Mouse (Mus musculus) 416B (cell line): ENCODE measurements around the gene Ptov1.

Experiments
- DNase-seq: peaks from one replicate; pipeline ENCODE4 v3.0.0; 2011; ENCODE audit warnings: low read depth

Ptov1 gene

DNA sequence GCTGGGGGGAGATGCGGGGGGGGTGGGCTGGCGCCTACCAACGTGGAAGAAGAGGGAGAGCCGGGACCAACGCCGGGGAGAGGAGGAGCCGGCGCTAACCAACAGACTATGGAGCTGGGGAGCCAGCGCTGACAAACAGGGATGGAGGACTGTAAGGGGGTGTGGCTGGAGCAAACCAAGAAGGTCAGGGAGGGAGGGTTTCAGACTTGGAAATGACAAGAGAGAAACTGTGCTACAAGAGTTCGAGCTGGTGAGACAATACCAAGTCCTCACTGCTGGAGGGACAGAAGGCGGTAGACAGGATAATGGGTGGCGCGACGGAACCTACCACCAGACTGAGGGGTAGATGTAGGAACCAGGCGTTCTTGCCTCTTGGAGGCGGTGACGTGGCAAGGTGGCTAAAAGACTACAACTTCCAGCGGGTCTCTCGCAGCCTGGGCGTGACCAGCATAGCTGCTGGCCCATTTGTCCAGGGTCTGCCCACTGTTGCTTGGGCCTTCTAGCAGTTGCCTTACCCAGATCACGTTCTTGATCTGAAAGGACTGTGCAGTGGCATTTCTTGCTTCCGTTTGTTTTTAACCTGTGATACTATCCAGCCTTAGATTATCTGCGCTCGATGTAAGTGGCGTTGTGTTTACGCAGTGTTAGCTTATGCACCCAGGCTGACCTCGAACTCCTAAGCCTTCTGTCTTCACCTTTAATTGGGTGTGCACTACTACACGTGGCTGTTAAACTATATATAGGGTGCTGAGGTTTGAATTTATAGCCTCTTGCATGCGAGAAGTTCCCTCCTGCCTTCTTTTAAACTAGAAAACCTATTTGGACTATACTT is at the start of gene Ptov1:
Gene Ptov1, minus strand, starts transcription at position 92 of the 832 bp plus-strand sequence.
- peak; percentile 99 for DNase-seq

DNA sequence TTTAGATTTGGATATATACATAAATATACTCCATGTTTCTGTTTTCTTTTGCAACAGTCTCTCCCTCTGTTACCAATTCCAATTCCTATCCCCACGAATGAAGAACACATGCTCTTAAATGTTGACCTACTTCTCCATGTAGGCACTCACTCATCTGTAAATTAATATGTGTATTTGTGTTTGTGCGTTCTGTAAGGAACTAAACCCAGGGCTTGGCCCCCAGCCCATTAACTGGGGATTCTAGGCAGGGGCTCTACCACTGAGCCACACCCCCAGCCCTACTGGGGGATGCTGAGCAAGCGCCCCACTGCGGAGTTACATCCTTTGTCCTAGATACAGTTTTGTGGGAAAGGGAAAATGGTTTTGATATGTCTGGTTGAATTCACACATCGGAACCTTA is 49.5 kb upstream of the Ptov1 start:
- DNase-seq = no peak

DNA sequence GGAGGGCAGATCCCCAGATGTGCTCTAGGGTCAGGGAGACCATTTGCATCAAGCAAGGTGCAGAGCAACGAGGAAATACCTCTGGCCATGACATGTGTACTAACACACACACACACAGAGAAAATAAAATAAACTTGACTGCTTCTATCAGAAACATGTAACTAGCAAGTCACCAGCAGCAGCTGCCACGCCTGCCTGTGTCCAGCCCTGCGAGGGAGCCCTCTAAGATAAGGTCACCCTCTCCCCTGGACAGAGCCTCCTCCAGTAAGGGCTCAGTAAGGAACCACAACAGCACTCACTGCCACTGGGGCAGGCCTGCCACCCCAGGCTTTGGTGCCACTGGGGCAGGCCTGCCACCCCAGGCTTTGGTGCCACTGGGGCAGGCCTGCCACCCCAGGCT is 48.6 kb upstream of the Ptov1 start:
- DNase-seq = no peak

DNA sequence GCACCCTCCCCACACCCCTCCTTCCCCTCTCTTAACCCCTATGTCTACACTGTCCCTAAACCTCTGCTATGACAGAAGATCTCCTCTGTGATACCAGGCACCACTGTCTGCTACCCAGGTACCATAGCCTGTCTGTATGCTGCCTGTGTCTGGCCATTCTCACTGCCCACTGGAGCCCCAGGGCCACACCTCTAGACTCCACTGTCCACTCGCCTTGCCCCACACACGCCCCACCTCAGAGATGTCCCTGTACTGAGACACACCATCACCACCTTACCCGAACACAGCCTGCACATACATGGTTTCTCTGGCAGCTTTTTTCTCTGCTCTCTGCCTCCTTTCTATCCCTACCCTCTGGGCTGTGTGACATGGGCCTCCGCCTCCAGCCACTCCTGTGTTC is 47.3 kb upstream of the Ptov1 start:
- no peak for DNase-seq

DNA sequence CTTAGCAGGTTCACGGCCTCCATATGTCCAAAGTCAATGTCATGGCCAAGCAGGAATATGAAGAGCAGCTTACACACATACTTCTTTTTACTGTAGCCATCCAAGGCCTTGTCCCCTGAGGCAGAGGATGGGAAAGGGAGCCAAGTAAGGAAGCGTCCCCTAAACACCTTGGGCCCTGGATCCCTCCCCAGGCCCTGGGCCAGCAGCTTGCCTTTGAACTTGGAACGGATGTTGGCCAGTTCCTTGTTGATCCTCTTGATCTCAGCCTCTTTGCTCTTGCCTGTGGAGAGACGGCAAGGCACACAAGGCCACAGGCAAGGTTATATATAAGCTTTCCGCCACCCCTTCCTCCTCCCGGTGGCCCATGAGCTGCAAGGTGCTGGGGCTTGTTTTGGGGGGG is 46.6 kb upstream of the Ptov1 start:
- DNase-seq = no peak

DNA sequence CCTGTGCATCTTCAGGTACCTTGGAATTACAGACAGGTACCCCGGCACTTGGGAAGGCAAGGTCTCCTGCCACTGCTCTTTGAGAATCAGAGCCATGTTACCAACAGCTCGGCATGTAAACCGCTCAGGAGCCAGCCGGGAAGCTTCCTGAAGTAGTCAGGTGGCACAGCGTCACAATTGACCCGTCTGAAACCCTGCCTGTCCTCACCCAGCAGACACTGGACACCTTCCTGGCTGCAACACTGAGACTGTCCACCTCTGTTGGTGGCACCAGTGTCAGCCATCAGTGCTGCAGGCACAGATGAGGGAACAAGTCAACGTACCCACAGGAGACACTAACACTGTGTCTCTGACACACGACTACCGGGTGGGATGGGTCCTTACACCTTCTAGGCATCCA is 45.7 kb upstream of the Ptov1 start:
- no peak for DNase-seq

DNA sequence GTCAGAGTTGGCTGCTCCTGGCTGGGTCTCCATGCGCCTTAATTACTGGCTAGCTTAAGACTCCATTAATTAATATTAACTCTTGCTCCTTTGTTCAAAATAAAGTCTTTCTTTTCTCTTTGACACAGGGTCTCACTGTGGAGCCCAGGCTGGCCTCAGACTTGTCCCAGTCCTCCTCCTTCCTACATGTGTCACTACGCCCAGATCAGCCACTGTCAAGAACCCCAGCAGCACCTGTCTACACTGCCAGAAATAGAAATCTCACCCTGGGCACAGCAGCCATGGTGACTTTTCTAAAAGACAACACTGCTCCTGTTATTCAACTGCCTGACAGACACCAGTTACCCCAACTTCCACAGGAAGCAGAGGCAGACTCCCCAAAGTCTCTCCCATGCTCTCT is 44.8 kb upstream of the Ptov1 start:
- no peak for DNase-seq

DNA sequence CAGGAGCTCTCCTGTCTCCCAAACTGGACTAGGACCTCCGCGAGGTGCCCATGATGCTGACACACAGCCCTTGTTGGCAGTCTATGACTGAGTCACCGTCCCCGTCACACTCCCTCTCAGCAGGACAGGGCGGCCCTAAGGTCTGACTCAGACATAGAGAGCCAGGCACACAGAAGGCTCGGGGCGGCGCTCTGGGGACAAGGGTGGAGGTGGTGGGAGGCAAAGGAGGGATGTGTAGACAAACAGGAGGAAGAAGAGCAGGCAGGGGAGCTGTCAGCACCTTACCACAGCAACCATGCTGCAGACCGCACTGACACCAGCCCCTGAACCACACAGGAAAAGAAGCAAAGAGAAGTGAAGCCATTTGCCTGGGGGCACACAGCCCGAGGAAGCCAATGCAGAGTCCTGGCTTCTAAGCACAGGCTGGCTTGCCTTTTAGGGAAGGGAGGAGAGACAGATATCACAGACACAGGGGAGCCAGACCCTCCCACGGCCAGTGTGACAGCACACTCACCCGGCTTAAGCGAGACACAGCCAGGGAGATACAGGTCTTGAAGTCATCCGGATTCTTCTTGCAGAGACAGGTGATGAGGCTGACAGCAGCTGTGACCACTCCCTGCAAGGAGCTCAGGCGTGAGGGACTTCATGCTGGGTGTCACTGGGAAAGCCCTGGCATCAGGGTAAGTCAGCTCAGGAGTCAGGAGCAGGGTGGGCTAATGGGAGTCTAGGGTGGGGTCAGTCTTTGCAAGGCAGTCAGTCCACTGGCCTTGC is 39.3 kb upstream of the Ptov1 start:
- peak; percentile 75 for DNase-seq

DNA sequence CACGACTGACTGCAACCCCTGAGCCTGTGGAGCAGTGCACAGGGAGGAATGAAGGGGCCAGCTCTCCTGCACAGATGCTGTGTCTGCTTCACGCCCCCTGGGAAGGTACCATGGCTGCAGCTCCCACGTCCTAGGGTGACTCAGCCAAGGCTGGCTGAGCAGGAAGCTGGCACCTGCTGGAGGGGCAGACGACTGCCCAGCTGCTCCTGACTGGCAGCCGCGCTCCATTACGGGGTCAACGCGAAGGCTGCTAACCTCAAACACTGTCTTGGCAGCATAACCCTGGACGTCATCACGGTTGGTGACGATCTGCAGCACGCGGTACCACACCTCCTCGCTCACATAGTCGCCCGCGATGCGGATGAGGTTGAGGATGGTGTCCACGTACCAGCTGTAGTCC is 35.8 kb upstream of the Ptov1 start:
- DNase-seq = no peak

DNA sequence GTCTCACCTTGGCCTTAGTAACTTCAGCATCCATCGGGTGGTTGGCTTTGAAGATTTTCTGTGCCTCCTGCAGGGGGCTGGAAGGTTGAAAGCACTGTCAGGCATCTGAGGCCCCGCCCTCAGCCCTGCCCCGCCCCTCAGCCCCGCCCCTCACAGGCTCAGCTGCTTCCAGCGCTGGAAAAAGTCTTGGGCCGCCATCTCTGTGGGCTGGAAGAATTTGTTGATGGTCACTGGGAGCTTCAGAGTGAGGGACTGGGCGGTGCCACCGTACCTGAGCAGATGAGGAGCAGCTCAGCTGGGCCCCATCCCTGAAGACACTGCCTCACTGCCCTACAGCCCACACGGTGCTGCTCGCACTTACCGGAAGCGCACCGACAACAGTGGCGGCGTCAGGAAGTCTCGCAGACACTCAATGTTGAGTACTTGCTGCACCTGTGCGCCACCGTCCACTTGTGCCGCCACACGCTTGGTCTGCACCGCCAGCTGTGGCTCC is 31.7 kb upstream of the Ptov1 start:
- DNase-seq = peak; percentile 31

DNA sequence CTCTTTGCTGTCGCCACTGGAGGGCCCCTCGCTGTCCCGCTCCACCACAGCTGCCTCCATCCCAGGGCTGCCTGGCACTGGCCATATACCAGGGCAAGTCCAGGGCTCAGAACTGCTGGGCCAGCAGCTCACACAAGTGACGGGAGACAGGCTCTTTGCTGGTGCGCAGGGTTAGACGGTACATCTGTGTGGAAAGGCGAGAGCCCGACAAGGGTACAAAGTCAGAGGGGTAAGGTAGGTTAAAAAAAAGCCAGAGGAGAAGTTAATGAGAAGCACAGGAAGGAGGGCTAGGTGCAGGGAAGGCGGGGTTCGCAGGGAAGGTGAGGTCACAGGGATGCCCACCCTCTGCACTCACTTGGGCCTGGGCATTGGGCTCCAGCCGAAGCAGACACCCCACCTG is 31.0 kb upstream of the Ptov1 start:
- DNase-seq = no peak

DNA sequence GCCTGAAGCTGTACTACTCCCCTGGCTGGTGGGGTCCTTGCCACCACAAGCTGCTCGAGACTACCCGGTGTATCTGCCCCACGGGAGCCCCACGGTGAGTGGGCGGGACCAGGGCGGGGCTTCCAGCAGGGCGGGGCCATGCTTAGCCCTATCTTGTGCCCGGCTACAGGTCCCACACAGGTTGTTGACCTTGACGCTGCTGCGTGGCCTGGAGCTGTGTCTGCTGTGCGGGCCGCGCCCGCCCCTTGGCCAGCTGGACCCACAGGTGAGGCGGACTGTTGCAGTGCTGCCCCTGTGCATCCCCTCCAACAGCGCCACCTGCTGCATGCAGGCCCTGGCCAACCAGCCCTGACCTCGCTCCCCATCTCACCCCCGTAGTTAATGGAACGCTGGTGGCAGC is 29.0 kb upstream of the Ptov1 start:
- DNase-seq = no peak

DNA sequence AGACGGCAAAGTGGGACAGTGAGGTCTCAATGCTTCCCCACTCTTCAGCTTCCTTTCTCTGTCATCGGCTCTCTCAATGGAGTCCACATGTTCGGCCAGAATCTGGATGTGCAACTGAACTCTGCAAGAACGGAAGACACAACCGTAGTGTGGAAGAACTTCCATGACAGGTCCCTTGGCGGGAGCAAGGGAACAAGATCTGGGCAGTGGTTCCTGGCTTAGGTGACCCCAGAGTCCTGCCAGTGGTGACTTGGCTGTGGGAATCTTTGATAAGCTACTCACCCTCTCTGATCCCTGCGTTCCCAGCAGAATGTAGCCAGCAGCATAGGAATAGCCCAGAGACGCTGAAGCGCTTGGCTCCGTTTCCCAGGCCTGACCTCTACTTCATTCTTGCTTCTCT is 26.9 kb upstream of the Ptov1 start:
- DNase-seq = no peak

DNA sequence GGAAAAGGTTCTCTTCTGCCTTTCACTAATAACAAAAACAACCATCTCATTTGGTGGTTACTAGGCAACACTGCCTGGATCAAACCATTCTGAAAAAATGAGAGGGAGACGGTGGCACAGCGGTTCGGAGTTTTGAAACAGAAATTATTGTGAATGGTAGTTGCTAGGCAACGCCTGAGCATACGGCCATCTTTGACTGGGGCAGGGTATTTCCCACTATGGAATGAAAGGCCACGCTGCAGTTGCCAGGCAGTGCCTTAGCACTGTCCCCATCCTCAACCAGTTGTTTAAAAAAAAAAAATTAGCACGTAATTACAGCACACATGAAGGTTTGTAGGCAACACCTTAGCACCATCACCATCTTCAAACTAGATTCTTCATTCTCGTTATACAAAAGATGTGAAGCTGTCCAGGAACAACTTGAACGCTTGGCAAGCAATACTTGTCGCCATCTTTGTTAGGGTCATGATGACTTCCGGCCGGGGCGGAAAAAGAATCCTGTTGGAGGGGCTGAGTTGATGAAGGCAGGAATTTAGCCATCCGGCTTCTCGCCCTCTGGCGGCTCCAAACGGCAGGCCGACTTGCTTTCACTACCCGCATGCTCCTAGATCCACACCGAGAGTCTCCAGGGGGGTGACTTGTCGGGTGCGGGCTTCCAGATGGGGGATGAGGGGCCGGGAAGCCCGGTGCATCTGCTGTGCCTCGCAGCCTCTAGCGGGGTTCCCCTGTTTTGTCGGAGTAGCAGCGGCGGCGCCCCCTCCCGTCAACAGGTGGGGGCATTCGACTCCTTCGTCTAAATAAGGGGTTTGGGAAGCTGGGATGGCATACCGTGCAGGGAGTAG is 26.2 kb upstream of the Ptov1 start, which contains the start of gene Fuz:
Gene Fuz, plus strand, starts transcription at position 487 of the 842 bp plus-strand sequence.
- peak; percentile 98 for DNase-seq

DNA sequence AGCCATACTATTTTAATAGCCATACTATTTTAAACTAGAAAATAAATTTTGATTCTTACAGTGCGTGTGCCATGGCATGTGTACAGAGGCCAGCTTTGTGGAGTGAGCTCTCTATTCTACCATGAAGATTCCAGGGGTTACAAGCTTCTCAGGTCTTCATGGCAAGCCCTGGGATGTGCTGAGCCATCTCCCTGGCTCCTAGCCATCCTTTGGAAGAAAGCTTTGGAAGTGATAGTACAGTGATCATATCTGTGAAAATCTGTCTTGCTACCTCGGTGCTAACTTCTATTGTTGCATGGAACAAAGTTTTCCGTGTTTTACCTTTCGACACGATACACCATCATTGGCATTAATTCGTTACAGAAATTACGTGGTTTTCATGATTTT is 25.6 kb upstream of the Ptov1 start:
- DNase-seq = no peak

DNA sequence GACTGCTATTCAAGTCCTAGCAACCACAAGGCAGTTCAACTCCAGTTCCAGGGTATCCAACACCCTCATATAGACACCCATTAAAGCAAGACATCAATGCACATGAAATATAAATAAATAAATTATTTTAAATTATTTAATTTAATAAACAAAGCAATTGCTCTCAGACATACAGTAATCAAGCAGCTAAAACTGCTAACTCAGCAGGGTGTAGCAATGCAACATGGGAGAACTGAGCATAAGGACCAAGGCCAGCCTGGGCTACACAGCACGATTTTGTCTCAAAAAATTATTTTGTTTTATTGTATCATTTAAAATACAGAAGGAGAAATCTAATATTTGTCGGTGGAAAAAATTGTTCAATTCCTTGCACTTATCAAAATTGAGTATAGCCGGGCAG is 24.6 kb upstream of the Ptov1 start:
- no peak for DNase-seq

DNA sequence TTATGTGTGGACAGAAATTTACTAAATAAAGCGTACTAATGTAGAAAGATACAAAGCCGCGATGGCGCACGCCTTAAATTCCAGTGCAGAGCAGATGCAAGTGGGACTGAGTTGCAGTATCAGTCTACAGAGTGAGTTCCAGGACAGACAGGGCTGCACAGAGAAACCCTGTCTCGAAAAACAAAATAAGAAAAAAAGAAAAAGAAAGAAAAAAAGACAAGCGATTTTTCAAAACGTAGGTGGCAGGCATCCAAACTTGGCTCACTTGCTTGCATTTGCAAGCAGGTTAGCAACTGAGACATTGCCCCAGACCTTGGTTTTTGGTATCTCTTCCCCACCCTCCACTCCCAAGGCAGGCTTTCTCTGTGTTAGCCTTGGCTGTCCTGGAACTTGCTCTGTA is 23.6 kb upstream of the Ptov1 start:
- no peak for DNase-seq

DNA sequence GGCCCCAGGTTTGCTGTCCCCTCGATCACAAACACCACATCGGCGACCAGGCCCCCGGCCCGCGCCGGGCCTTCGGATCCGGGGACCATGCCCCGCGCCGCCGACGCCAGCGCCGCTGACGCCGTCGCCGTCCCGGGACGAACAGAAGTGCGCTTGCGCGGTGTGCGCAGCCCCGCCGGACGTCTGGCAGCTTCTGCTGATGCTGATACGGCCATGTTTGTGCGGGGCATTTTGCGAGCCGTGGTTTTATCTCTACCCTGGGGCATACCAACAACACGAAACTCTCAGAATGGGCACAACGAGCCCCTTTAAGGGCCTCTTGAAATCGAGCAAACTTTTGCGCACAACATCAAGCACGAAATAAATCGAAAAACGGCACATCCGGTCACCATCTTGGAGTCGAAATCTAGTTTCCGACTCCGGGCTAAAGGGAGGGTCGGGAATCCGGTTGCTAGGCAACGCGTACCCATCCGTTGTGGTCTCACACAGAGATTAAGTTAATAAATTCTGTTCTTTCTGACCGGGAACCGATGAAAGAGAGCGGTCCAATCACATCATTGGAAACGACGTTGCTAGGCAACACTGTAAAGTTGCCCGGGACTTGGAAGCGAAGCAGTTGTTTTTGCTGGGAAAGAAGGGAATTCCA is 22.8 kb upstream of the Ptov1 start, which contains the start of gene Med25:
Gene Med25, minus strand, starts transcription at position 437 of the 646 bp plus-strand sequence.
- peak; percentile 94 for DNase-seq

DNA sequence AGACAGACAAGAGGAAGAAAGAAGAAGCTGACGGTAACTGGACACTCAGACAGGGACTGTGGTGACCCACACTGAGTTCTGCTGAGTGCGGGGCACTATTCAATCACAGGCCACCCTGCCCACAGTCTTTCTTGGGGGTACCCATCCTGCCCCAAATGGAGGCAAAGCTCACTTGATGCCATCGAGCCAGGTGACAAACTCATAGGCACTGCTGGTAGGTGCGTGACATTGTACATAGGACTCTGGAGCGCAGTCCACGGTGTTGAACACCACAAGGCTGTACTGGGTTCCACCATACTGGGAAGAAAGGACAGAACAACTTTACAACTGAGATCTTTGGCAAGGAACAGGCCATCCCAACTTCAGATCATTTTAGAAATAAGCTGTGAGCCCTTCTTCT is 22.0 kb upstream of the Ptov1 start:
- DNase-seq = peak; percentile 28

DNA sequence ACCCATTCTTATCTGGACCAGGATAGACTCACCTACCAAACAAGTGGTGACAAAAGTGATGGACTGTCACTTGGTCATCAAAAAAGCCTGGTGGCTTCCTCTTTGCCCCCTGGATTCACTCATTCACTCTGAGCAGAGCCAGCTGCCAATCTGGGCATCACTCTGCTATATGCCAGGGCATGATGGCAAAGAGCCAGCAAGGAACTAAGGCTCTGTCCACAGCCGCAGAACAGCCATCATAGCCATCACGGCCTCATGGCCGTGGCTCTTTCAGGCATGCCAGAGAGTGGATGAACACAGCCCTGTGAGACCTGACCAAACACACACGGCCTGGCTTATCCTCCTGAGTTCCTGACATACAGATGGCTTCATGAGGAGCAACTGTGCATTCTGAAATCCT is 21.1 kb upstream of the Ptov1 start:
- DNase-seq = no peak

DNA sequence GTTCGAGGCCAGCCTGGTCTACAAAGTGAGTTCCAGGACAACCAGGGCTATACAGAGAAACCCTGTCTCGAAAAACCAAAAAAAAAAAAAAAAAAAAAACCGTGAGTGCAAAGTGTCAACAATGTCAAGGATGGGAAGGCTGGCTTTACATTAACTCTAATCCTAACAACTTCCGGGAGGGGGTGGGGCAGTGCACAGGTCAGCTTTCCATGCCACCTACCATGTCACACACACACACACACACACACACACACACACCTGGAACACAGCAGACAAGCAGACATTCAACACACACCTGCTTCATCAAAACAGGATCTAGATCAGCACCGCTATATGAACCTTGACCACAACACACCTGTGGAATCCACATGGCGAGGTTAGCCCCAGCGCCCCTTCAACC is 20.6 kb upstream of the Ptov1 start:
- DNase-seq = no peak
